Mouse (Mus musculus) hematopoietic stem cell, adult 5-6 weeks (primary cell): ENCODE measurements around the gene Fam57b. TPM values are rescaled to one million over a fixed set of nuclear protein-coding genes. Genes with fewer than 3 reads are reported as not detected.

Source experiments
- ATAC-seq, 2 experiments: fragments of 125-278 bp in 1 of 2; replicated peaks in 1 of 2; 2 replicates each; pipeline ENCODE4 v1.8.0; 2016 to 2017; ENCODE audit warnings: inconsistent platforms in 2 of 2, mild to moderate bottlenecking in 2 of 2, moderate number of reproducible peaks in 2 of 2, low read depth in 1 of 2, moderate TSS enrichment in 1 of 2; ENCODE audit not compliant: low FRiP score in 2 of 2, poor library complexity in 2 of 2, severe bottlenecking in 2 of 2, insufficient read depth in 1 of 2, low TSS enrichment in 1 of 2
- total RNA-seq: library from RNA; stranded (forward); fragments of 172-1452, 232-1000 nt; gene quantifications from 2 replicates; pipeline ENCODE4 v1.2.3, GENCODE M21; 2017

Fam57b gene
- total RNA-seq, result not detected in 2 replicates

GRCm38 (mm10) chr7:126797411-126798126 is at the start of gene Fam57b:
Fam57b (plus strand) TSS chr7:126797668.
- ATAC-seq, result no peak

DNA sequence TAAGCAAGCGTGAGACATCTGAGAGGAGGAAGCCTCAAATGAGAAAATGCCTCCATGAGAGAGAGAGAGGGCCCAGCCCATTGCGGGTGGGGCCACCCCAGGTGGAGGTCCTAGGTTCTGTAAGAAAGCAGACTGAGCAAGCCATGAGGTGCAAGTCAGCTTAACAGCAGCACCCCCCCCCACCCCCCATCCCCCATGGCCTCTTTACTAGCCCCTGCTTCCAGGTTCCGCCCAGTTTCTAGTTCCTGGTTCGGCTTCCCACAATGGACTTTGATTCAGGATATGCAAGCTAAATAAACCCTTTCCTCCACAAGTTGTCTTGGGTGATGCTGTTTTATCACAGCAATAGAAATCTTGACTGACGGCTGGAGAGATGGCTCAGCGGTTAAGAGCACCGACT is 48.6 kb upstream of the Fam57b start:
- no peak for ATAC-seq

DNA sequence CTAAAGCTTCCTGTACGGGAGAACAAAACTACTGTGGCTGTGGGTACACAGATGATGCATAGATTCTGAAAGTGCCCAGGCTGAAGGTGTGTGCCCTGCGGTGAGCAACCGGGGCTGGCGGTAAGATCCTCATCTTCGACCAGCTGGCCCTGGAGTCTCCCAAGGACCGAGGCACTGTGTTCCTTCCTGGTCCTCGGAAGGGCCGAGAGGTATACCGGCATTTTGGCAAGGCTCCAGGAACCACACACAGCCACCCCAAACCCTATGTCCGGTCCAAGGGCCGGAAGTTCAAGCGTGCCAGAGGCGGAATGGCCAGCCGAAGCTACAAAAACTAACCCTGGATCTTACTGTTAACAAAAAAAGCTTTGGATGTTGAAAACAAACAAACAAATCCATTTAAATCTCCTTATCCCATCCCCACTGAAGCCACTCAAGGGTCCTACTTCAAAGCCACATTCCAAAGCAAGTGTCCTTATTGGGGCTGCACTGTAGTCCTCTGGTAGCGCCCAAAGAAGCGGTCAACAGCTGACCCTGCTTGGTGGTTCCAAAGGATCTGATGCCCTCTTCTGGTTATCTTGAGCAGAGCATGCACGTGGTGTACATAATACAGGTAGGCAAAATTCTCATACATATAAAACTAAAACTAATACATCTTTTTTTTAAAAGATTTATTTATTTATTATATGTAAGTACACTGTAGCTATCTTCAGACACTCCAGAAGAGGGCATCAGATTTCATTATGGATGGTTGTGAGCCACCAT is 47.7 kb upstream of the Fam57b start:
- ATAC-seq, result no peak

DNA sequence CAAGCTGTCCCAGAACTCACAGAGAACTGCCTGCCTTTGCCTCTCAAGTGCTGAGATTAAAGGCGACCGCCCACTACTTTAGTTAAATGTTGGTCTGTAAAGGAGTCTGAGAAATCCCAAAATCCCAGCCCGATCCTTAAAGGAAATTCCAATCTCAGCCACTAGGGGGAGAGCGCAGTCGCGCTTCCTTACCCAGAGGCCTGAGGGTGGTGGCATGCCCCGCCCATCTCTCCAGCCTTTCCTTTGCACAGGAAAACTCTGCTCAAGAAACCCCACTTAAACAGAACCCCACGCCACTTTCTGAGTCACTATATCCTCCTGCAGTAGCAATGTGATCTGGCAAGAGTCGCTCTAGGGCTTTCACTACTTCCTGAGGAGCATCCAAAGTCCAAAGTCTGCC is 42.6 kb upstream of the Fam57b start:
- ATAC-seq, result peak; percentile 43 to 65; a peak in 3 of 4 replicates

DNA sequence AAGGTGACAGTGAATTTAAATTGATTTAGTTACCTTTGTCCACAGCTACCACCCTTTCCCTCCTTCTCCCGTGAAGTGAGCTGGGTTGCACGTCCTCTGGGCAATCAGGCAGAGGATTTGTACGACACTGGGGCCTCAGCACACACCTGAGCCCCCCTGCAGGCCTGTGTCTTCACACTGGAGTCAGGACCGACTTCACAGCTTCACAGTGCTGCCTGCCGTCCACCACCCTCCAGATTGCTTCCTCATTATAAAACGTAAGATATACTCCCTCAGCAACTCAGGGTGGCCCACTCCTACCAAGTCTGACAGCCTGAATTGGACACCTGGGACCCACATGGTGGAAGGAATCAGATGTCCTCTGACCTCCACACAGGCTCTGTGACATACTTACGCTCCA is 38.9 kb upstream of the Fam57b start:
- no peak for ATAC-seq

- ATAC-seq, result peak; percentile 74 to 83
Measured at GRCm38 (mm10) chr7:126759050-126759671, 38.3 kb upstream of the Fam57b start, which contains the start of gene Mapk3. Mapk3 (plus strand) TSS chr7:126759601.

GRCm38 (mm10) chr7:126759672-126760390 is 37.6 kb upstream of the Fam57b start:
- ATAC-seq, result peak in 1 of 2 experiments; percentile 7; a peak in 1 of 4 replicates

GRCm38 (mm10) chr7:126760391-126760802 is 37.1 kb upstream of the Fam57b start:
- ATAC-seq, result no peak

DNA sequence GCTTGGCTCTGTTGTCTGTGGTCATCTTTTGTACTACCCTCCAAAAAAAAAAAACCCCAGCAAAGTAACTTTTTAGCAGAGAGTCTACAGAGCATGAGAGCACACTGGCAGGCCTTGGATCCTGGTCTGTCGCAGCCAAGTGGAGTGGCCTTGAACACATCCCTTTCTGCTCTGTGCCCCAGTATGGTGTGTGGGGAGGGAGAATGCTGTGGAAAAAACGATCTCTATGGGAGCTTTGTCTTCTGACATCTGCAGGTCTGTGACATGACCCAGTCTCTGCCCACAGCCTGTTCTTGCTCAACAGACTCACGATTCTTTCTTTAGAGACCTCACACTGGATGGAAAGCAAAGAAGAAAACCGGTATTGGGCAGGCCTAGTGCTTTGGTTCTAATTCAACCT is 36.5 kb upstream of the Fam57b start:
- ATAC-seq, result no peak

GRCm38 (mm10) chr7:126761529-126762067 is 35.9 kb upstream of the Fam57b start:
- ATAC-seq, result no peak

- ATAC-seq, result no peak
Measured at GRCm38 (mm10) chr7:126762471-126763008, 34.9 kb upstream of the Fam57b start.

- ATAC-seq, result no peak
Measured at GRCm38 (mm10) chr7:126765540-126765939, 31.9 kb upstream of the Fam57b start.

GRCm38 (mm10) chr7:126766201-126766600 is 31.3 kb upstream of the Fam57b start, which contains the start of gene Gdpd3:
Gdpd3 (plus strand) TSS chr7:126766334.
- no peak for ATAC-seq

DNA sequence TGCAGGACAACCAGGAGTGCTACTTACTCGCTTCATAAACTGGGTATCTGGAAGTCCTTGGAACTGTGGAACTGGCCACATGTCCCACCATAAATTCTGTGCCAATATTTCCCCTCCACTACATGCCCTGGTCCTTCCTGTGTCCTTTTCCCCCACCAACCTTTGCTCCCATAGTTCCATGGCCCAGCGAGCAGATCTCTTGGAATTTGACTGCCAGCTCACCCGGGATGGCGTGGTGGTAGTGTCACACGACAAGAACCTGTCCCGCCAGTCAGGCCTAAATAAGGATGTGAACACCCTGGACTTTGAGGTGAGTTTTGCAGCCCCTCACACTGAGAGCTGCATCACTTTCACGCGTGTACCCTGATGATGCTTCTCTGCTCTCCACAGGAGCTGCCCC is 30.5 kb upstream of the Fam57b start:
- ATAC-seq, result no peak

DNA sequence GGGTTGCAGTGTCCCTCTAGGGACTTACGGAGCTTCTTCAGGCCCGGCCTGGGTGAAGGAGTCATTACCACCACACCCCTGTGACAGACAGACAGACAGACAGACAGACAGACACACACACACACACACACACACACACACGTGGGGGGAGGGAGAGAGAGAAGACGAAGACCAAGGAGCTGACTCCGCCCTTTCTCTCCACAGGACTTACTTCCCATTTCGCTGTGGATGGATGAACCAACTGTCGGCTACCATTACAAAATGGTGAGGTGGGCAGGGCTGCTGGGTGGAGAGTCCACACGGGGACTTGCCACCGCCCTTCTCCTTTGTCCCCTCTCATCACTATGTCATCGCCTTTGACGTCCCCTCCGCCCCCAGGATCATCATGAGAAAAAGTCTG is 26.7 kb upstream of the Fam57b start:
- peak; percentile 53 to 67; a peak in 3 of 4 replicates for ATAC-seq

DNA sequence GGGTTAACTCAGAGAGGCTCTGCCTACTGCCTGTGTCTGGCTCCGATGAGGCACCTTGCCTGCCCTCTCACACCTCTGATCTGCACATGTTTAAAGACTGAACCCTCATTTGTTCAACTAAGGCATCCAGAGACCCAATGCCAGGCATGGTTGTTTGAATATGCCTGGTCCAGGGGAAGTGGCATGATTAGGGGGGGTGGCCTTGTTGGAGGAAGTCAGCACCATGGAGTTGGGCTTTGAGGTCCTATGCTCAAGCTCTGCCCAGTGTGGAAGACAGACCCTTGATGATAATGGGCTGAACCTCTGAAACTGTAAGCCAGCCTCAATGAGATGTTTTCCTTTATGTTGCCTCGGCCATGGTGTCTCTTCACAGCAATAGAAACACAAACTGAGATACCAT is 24.1 kb upstream of the Fam57b start:
- ATAC-seq, result no peak

DNA sequence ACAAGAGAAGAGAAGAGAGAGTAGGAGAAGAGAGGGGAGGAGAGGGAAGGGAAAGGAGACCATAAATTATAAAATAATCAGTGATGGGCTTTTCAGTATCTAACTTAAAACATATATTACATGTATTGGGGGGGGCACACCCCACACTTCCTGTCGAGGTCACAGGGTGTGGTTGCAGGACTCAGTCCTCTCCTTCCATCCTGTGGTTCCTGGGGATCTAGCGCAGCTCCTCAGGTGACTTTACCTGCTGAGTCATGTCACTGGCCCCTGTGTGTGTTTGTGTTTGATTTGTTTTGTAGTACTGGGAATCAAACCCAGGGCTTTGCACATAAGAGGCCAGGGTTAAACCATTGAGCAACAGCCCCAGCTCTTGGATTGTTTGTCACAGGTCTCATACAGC is 23.0 kb upstream of the Fam57b start:
- ATAC-seq, result no peak
